Mouse (Mus musculus): ENCODE results near the gene Rpl18. TPM values are rescaled to one million over a fixed set of nuclear protein-coding genes. Genes with fewer than 3 reads are reported as not detected.

Rpl18 gene
- total RNA-seq, 1 experiment: 3,487 TPM

GRCm38 (mm10) chr7:45744387-45744786, 29.1 kb downstream of the Rpl18 start:
- in situ Hi-C loops (cut with MboI; ENCODE audit: low sequenced_read_pairs in 2 of 2, unreplicated experiment in 2 of 2): loop anchor here (10.0 to 25.0 kb wide), 2 partner anchors 180 to 193 kb away; partner anchors contain the start of genes Ccdc114 (in 1 of the 2) and Emp3 (in 1 of the 2)
- TF ChIP-seq CHD2 (IDR thresholded peaks at IDR 0.05; ENCODE audit: low read depth, low read length) (peak; percentile 95), ZNF384 (IDR thresholded peaks at IDR 0.05; ENCODE audit: low read depth, low read length) (no peak)

GRCm38 (mm10) chr7:45746518-45746917, 31.3 kb downstream of the Rpl18 start:
- TF ChIP-seq ZNF384 (IDR thresholded peaks at IDR 0.05; ENCODE audit: low read depth, low read length) (no peak), CHD2 (IDR thresholded peaks at IDR 0.05; ENCODE audit: low read depth, low read length) (no peak)
- in situ Hi-C loops (cut with MboI; ENCODE audit: low sequenced_read_pairs in 2 of 2, unreplicated experiment in 2 of 2): loop anchor here (10.0 to 25.0 kb wide), 2 partner anchors 178 to 191 kb away; partner anchors contain the start of genes Ccdc114 (in 1 of the 2) and Emp3 (in 1 of the 2)
- H3K4me1 ChIP-seq (ENCODE audit: control insufficient read depth in 2 of 2, insufficient read depth in 2 of 2, low read length in 2 of 2, poor library complexity in 1 of 2): peaks cover 2 to 16% of the 10 kb centered on the region in 2 experiments; a peak in 2 of 4 replicates
- H3K4me3 ChIP-seq (ENCODE audit: insufficient read depth in 1 of 2, low read depth in 1 of 2, low read length in 2 of 2, poor library complexity in 1 of 2, severe bottlenecking in 1 of 2): no peak overlapping the region
- H3K36me3 ChIP-seq (ENCODE audit: control insufficient read depth, insufficient read depth, low read length, poor library complexity, severe bottlenecking): no peaks in the 10 kb centered on the region
- H3K27ac ChIP-seq (ENCODE audit: insufficient read depth, low read depth, low read length, poor library complexity, severe bottlenecking): no peak overlapping the region
- no peak overlapping the region for H3K9ac ChIP-seq (ENCODE audit: insufficient read depth, low read depth, low read length, poor library complexity, severe bottlenecking)
- H3K9me3 ChIP-seq (ENCODE audit: control insufficient read depth, insufficient read depth, low read depth, low read length): no peaks in the 10 kb centered on the region
- DNase-seq (ENCODE audit: low read depth, low spot score): no peak

More at GRCm38 (mm10) chr7:45744387-45744786, 29.1 kb downstream of the Rpl18 start:
- Histone ChIP-seq H3K9me3 (ENCODE audit: control insufficient read depth, insufficient read depth, low read depth, low read length) (no peaks in the 10 kb centered on the region), H3K27ac (ENCODE audit: insufficient read depth, low read depth, low read length, poor library complexity, severe bottlenecking) (no peak overlapping the region), H3K4me3 (ENCODE audit: insufficient read depth in 1 of 2, low read depth in 1 of 2, low read length in 2 of 2, poor library complexity in 1 of 2, severe bottlenecking in 1 of 2) (no peak overlapping the region), H3K4me1 (ENCODE audit: control insufficient read depth in 2 of 2, insufficient read depth in 2 of 2, low read length in 2 of 2, poor library complexity in 1 of 2) (peaks cover 0 to 10% of the 10 kb centered on the region in 2 experiments; a peak in 2 of 4 replicates), H3K36me3 (ENCODE audit: control insufficient read depth, insufficient read depth, low read length, poor library complexity, severe bottlenecking) (no peaks in the 10 kb centered on the region), H3K9ac (ENCODE audit: insufficient read depth, low read depth, low read length, poor library complexity, severe bottlenecking) (no peak overlapping the region)
- peak; percentile 60 for DNase-seq (ENCODE audit: low read depth, low spot score)

GRCm38 (mm10) chr7:45747450-45747849, 32.2 kb downstream of the Rpl18 start:
- TF ChIP-seq HCFC1 (IDR thresholded peaks at IDR 0.05; ENCODE audit: borderline replicate concordance, insufficient read depth, low read length): no peak
- TF ChIP-seq MAFK (IDR thresholded peaks at IDR 0.05; ENCODE audit: insufficient read depth, low read depth, low read length): no peak
- TF ChIP-seq CHD2 (IDR thresholded peaks at IDR 0.05; ENCODE audit: low read depth, low read length): no peak
- in situ Hi-C loops (cut with MboI; ENCODE audit: low sequenced_read_pairs in 2 of 2, unreplicated experiment in 2 of 2): loop anchor here (10.0 to 25.0 kb wide), 2 partner anchors 177 to 190 kb away; partner anchors contain the start of genes Ccdc114 (in 1 of the 2) and Emp3 (in 1 of the 2)
- Histone ChIP-seq H3K4me3 (ENCODE audit: insufficient read depth in 1 of 2, low read depth in 1 of 2, low read length in 2 of 2, poor library complexity in 1 of 2, severe bottlenecking in 1 of 2) (no peak overlapping the region), H3K36me3 (ENCODE audit: control insufficient read depth, insufficient read depth, low read length, poor library complexity, severe bottlenecking) (no peaks in the 10 kb centered on the region), H3K9ac (ENCODE audit: insufficient read depth, low read depth, low read length, poor library complexity, severe bottlenecking) (no peak overlapping the region), H3K27ac (ENCODE audit: insufficient read depth, low read depth, low read length, poor library complexity, severe bottlenecking) (no peak overlapping the region), H3K9me3 (ENCODE audit: control insufficient read depth, insufficient read depth, low read depth, low read length) (no peaks in the 10 kb centered on the region), H3K4me1 (ENCODE audit: control insufficient read depth in 2 of 2, insufficient read depth in 2 of 2, low read length in 2 of 2, poor library complexity in 1 of 2) (peaks cover 2 to 16% of the 10 kb centered on the region in 2 experiments; a peak in 2 of 4 replicates)
- no peak for DNase-seq (ENCODE audit: low read depth, low spot score)

GRCm38 (mm10) chr7:45748110-45748509, 32.9 kb downstream of the Rpl18 start:
- H3K36me3 ChIP-seq (ENCODE audit: control insufficient read depth, insufficient read depth, low read length, poor library complexity, severe bottlenecking): no peaks in the 10 kb centered on the region
- no peak overlapping the region for H3K9ac ChIP-seq (ENCODE audit: insufficient read depth, low read depth, low read length, poor library complexity, severe bottlenecking)
- peaks cover 2 to 16% of the 10 kb centered on the region in 2 experiments; a peak in 2 of 4 replicates for H3K4me1 ChIP-seq (ENCODE audit: control insufficient read depth in 2 of 2, insufficient read depth in 2 of 2, low read length in 2 of 2, poor library complexity in 1 of 2)
- H3K27ac ChIP-seq (ENCODE audit: insufficient read depth, low read depth, low read length, poor library complexity, severe bottlenecking): no peak overlapping the region; the same call in 1 of the 2 replicates
- no peaks in the 10 kb centered on the region for H3K9me3 ChIP-seq (ENCODE audit: control insufficient read depth, insufficient read depth, low read depth, low read length)
- TF ChIP-seq ZC3H11A (IDR thresholded peaks at IDR 0.05; ENCODE audit: borderline replicate concordance, low read depth, low read length) (no peak), ZNF384 (IDR thresholded peaks at IDR 0.05; ENCODE audit: low read depth, low read length) (no peak), CHD2 (IDR thresholded peaks at IDR 0.05; ENCODE audit: low read depth, low read length) (no peak), MAFK (IDR thresholded peaks at IDR 0.05; ENCODE audit: insufficient read depth, low read depth, low read length) (no peak), HCFC1 (IDR thresholded peaks at IDR 0.05; ENCODE audit: borderline replicate concordance, insufficient read depth, low read length) (no peak)
- no peak for DNase-seq (ENCODE audit: low read depth, low spot score)
- H3K4me3 ChIP-seq (ENCODE audit: insufficient read depth in 1 of 2, low read depth in 1 of 2, low read length in 2 of 2, poor library complexity in 1 of 2, severe bottlenecking in 1 of 2): no peak overlapping the region
- in situ Hi-C loops (cut with MboI; ENCODE audit: low sequenced_read_pairs in 2 of 2, unreplicated experiment in 2 of 2): loop anchor here (10.0 to 25.0 kb wide), 2 partner anchors 177 to 189 kb away; partner anchors contain the start of genes Ccdc114 (in 1 of the 2) and Emp3 (in 1 of the 2)

GRCm38 (mm10) chr7:45749401-45749800, 34.1 kb downstream of the Rpl18 start:
- Histone ChIP-seq H3K27ac (ENCODE audit: insufficient read depth, low read depth, low read length, poor library complexity, severe bottlenecking) (peak overlapping the region; percentile 4; the same call in 1 of the 2 replicates), H3K36me3 (ENCODE audit: control insufficient read depth, insufficient read depth, low read length, poor library complexity, severe bottlenecking) (no peaks in the 10 kb centered on the region), H3K4me1 (ENCODE audit: control insufficient read depth in 2 of 2, insufficient read depth in 2 of 2, low read length in 2 of 2, poor library complexity in 1 of 2) (peaks cover 2 to 16% of the 10 kb centered on the region in 2 experiments; a peak in 2 of 4 replicates), H3K9ac (ENCODE audit: insufficient read depth, low read depth, low read length, poor library complexity, severe bottlenecking) (peak overlapping the region; percentile 17), H3K4me3 (ENCODE audit: insufficient read depth in 1 of 2, low read depth in 1 of 2, low read length in 2 of 2, poor library complexity in 1 of 2, severe bottlenecking in 1 of 2) (peak overlapping the region in 1 of 2 experiments; percentile 53; a peak in 2 of 4 replicates), H3K9me3 (ENCODE audit: control insufficient read depth, insufficient read depth, low read depth, low read length) (no peaks in the 10 kb centered on the region)
- TF ChIP-seq HCFC1 (IDR thresholded peaks at IDR 0.05; ENCODE audit: borderline replicate concordance, insufficient read depth, low read length) (no peak), ZNF384 (IDR thresholded peaks at IDR 0.05; ENCODE audit: low read depth, low read length) (no peak), ZC3H11A (IDR thresholded peaks at IDR 0.05; ENCODE audit: borderline replicate concordance, low read depth, low read length) (no peak), MAFK (IDR thresholded peaks at IDR 0.05; ENCODE audit: insufficient read depth, low read depth, low read length) (no peak), CHD2 (IDR thresholded peaks at IDR 0.05; ENCODE audit: low read depth, low read length) (no peak)
- no peak for DNase-seq (ENCODE audit: low read depth, low spot score)
- in situ Hi-C loops (cut with MboI; ENCODE audit: low sequenced_read_pairs in 2 of 2, unreplicated experiment in 2 of 2): loop anchor here (10.0 to 25.0 kb wide), 2 partner anchors 175 to 188 kb away; partner anchors contain the start of genes Ccdc114 (in 1 of the 2) and Emp3 (in 1 of the 2)
